Mouse (Mus musculus) olfactory bulb, adult 2 months (tissue): Measurements from ENCODE around the gene Ap1m1.

Experiments used
- CTCF ChIP-seq: fragments of 200-500 bp; IDR thresholded peaks from 2 replicates; pipeline ENCODE4 v1.5.1; 2012; ENCODE audit warnings: low read depth, mild to moderate bottlenecking, low read length, moderate library complexity; ENCODE audit not compliant: insufficient read depth
- POLR2A ChIP-seq: fragments of 200-500 bp; IDR thresholded peaks from 2 replicates; pipeline ENCODE4 v1.6.1; 2012; ENCODE audit warnings: mild to moderate bottlenecking, low read depth, low read length, moderate library complexity; ENCODE audit not compliant: insufficient read depth

- no peak for TF ChIP-seq CTCF
- TF ChIP-seq POLR2A, result no peak
These were observed 17.2 kb upstream of the Ap1m1 start for GRCm38 (mm10) chr8:72222656-72223055.
